Mouse (Mus musculus): Measurements from ENCODE around the gene Rwdd4a. TPM values are rescaled to one million over a fixed set of nuclear protein-coding genes. Genes with fewer than 3 reads are reported as not detected.

Gene Rwdd4a
- total RNA-seq, 2 experiments from 2014 or later, result 6.6 to 8.6 TPM

DNA sequence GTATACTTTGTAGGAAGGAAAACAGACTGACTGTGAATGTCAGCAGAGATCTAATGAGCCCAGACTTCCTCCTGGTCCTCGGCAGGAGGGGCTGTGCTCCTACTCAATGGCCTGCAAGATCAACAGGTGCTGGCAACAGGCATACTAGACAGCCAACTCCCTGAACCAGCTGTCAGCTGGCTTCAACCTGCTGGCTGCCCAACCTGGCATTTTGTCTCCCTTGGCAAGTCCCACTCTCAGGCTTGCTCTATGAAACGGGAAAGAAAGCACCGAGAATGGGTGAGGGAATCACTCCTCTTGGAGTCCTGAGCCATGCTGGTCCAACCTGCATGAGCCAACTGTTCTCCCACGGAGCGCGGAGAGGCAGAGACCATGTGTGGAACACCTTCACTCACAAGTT lies 36.7 kb downstream of the Rwdd4a start:
- ATAC-seq (replicated peaks; ENCODE audit: low FRiP score, poor library complexity, severe bottlenecking), result no peak

DNA sequence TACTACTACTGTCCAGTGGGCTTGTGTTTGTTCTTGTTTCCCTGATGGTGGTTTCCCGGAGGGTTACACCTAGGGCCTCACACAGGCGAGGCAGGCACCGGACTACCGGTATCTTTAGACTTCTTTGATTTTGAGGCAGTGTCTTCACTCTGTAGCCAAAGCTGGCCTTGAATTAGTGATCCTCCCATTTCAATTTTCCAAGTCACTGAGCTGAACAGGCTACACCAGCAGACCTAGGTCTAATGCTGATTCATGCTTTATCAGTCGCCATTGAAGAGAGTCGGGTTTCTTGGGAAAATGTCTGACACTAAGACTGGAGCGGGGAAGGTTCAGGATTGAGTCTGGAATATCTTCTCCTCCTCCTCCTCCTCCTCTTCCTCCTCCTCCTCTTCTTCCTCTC lies 40.0 kb downstream of the Rwdd4a start:
- no peak for ATAC-seq (replicated peaks; ENCODE audit: low FRiP score, poor library complexity, severe bottlenecking)

DNA sequence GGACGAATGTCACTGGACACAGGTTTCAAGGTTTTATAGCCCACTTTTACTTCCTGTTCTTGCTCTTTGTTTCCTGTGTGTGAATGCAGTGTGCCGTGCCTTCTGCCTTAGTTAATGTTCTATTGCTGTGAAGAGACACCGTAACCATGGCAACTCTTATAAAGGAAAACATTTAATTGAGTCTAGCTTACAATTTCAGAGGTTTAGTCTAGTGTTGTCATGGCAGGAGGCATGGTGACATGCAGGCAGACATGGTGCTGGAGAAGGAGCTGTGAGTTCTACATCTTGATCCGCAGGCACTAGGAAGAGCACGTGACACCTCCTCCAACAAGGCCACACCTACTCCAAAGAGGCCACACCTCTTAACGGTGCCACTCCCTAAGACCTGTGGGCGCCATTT lies 48.0 kb downstream of the Rwdd4a start:
- no peak for ATAC-seq (replicated peaks; ENCODE audit: low FRiP score, poor library complexity, severe bottlenecking)

DNA sequence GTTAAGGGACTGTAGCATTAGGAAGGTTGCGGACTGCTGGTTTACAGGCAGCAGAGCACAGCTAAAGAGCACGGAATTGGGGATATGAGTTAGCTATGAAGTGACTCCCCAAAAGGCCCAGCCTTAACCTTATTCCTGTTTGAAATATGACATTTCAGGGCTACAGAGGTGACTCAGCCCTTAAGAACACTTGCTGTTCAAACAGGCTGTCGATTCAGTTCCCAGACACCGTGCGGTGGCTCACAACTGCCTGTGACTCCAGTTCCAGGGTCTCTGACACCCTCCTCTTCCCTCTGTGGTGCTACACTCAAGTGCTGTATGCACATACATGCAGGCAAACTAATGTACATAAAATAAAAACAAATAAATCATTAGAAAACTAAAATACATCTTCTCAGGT lies 55.2 kb downstream of the Rwdd4a start:
- no peak for ATAC-seq (replicated peaks; ENCODE audit: low FRiP score, poor library complexity, severe bottlenecking)

DNA sequence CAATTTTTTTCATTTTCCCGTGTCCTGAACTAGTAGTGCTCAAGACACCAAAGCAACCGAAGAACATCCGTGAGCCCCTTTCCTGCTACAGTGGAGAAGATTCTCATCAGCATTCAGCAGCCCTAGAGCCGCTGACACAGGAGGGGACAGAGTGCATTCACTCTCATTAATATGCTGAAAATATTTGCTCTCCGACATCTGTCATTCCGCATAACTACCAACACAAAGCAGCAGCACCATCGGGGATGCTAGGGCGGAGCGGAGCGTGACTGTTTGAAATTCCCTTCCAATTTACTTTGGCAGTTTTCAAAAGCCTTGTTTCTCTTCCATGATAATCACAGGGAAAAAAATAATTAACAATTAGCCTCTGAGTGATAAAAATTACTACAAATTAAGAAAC lies 56.9 kb downstream of the Rwdd4a start:
- no peak for ATAC-seq (replicated peaks; ENCODE audit: low FRiP score, poor library complexity, severe bottlenecking)

DNA sequence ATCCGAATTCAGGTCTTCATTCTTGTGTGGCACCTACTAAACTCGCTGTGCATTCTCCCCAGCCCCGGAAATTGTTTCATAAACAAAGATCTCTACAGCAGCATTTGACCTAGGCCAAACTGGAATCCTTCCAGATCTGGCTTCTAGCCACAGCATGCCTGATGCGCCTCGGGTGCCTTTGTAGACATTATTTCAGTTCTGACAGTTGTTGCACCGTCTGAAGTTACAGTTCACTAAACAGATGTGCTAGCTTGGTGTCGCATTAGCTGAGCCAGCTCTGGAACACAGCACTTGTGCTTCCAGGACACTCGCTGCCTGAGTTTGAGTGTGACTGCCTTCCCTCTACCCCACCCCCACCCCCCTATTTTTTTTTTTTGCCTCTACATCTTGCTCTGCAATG lies 67.2 kb downstream of the Rwdd4a start:
- no peak for ATAC-seq (replicated peaks; ENCODE audit: low FRiP score, poor library complexity, severe bottlenecking)

Other genes with a start within 250 kb of the Rwdd4a start
- not detected in 2 replicates for gene Stox2, start 87.3 kb upstream of the Rwdd4a start, total RNA-seq (2015; ENCODE audit: low replicate concordance)
- gene Stox2, start 87.3 kb upstream of the Rwdd4a start, total RNA-seq (2017; ENCODE audit: low replicate concordance), result 0.14 and 0.26 TPM in 2 replicates
- 9.0 and 13.6 TPM in 2 replicates for gene Trappc11, start 194 bp upstream of the Rwdd4a start, total RNA-seq (2015; ENCODE audit: low replicate concordance)
- 12.7 and 17.0 TPM in 2 replicates for gene Trappc11, start 194 bp upstream of the Rwdd4a start, total RNA-seq (2017; ENCODE audit: low replicate concordance)
- gene Ing2, start 141.9 kb downstream of the Rwdd4a start, total RNA-seq (2015; ENCODE audit: low replicate concordance), result 4.6 and 12.9 TPM in 2 replicates
- gene Ing2, start 141.9 kb downstream of the Rwdd4a start, total RNA-seq (2017; ENCODE audit: low replicate concordance), result 5.4 and 12.4 TPM in 2 replicates
- gene Cdkn2aip, start 180.3 kb downstream of the Rwdd4a start, total RNA-seq (2015; ENCODE audit: low replicate concordance), result 4.8 and 6.7 TPM in 2 replicates
- gene Cdkn2aip, start 180.3 kb downstream of the Rwdd4a start, total RNA-seq (2017; ENCODE audit: low replicate concordance), result 10.6 and 12.1 TPM in 2 replicates

Data from erythroblast, adult 5-6 weeks (primary cell).